Mouse (Mus musculus): Measurements from ENCODE around the gene Mtor.

Mtor gene

GRCm38 (mm10) chr4:148600316-148600715 lies 151.9 kb downstream of the Mtor start:
- no peak for DNase-seq

- DNase-seq = no peak
Measured at GRCm38 (mm10) chr4:148601871-148602270, 153.5 kb downstream of the Mtor start.

DNA sequence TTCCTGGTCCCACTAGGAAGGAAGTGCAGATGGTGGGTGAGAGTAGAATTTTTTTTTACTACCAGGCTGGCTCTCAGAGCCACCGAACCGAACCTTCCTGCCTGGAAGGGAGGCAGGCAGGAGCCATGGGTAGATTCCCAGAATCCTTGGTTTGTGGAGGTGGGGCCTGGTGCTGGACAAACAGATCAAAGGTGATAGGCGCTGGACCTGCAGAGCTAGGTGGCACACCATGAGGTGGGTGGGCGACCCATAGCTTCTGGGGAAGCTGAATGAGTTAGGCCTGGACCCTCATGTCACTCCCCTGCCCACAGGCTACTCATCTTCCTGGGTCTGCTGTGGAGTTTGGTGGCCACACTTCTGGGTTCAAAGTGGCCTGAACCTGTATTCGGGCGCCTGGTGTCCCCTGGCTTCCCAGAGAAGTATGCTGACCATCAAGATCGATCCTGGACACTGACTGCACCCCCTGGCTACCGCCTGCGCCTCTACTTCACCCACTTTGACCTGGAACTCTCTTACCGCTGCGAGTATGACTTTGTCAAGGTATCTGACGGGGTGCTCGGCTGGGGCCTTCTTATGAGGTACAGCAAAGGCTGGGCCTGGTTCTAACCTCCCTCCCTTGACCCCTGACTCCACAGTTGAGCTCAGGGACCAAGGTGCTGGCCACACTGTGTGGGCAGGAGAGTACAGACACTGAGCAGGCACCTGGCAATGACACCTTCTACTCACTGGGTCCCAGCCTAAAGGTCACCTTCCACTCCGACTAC lies 154.1 kb downstream of the Mtor start, which contains the start of gene Masp2:
Gene Masp2, plus strand, starts transcription at position 198 of the 764 bp plus-strand sequence.
- DNase-seq = no peak

DNA sequence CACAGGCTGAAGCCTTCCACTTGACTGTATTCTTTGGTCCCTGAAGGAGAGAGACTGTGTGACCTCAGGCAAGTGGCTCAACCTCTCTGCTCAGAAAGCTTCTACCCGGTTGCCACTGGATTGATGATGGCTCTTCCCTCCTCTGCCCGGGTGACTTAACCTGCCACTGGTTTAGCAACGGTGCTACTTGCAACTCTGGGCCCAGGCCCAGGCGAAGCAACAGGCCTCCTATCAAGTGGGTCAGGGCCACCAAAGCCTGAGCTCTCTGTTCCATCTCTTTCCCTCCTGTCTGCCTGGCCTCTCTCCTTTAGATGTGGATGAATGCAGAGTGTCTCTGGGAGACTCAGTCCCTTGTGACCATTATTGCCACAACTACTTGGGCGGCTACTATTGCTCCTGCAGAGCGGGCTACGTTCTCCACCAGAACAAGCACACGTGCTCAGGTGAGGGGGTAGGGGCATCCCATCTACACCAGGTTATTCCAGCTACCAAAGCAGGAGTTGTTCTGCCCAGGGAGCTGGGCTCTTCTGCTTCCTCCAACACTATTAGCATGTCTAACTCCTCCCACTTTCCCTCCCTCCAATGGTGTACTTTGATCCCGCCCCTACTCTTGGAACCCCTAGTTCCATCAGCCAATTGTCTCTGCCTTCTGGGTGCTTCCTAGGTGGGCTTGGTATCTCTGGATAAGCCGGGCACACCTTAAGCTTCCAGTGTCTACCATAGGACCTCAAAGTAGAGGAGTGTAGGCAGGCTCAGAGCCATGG lies 155.1 kb downstream of the Mtor start:
- DNase-seq = no peak

DNA sequence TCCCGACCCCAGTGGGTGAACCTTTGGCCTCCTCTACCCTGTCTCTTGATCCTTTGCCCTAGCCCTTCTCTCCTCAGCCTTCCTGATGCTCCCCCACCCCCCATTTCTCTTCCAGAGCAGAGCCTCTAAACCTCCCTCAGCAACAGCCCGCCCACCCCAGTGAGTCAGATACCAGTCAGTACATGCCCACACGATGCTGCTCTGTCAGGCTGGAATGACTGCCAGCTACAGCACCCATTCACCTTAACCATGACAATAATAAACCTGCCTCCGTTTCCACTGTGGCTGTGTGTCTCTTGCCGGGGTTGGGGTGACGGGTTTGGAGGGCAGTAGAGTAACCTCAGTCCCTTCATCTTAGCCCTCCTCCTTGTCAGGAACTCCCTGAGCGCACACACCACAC lies 155.7 kb downstream of the Mtor start:
- DNase-seq = no peak

GRCm38 (mm10) chr4:148604541-148605165 lies 156.2 kb downstream of the Mtor start:
- peak; percentile 79 for DNase-seq
